Mouse (Mus musculus) brain, embryonic 14.5 days (tissue): ENCODE results near the gene Unc45a.

ENCODE experiments used
- CTCF ChIP-seq: fragments of 200-500 bp; IDR thresholded peaks from 2 replicates; pipeline ENCODE4 v1.5.1; 2012; ENCODE audit warnings: inconsistent platforms, mild to moderate bottlenecking, moderate library complexity, borderline replicate concordance; ENCODE audit not compliant: insufficient read depth, insufficient read length; ENCODE audit errors: extremely low read depth
- POLR2A ChIP-seq: fragments of 200-500 bp; IDR thresholded peaks from 2 replicates; pipeline ENCODE4 v1.6.1; 2012; ENCODE audit warnings: mild to moderate bottlenecking, inconsistent platforms, borderline replicate concordance; ENCODE audit not compliant: poor library complexity, insufficient read depth, insufficient read length, severe bottlenecking; ENCODE audit errors: extremely low read depth

- TF ChIP-seq CTCF (no peak), POLR2A (no peak)
Observed at GRCm38 (mm10) chr7:80370649-80371040, 29.8 kb upstream of the Unc45a start.
